Mouse (Mus musculus) heart, adult 2 months (tissue): ENCODE measurements around the gene 1110008L16Rik. TPM values are rescaled to one million over a fixed set of nuclear protein-coding genes. Genes with fewer than 3 reads are reported as not detected.

Source experiments
- DNase-seq, 2 experiments: peaks; one replicate each; pipeline ENCODE4 v3.0.0; 2021
- H3K27ac ChIP-seq: fragments of 200-600 bp; 2 replicates; pipeline ENCODE4 v1.8.1; 2022
- H3K27me3 ChIP-seq: fragments of 200-500 bp; 2 replicates; pipeline ENCODE4 v1.6.1; 2012; ENCODE audit warnings: mild to moderate bottlenecking, low read length, inconsistent platforms, mixed read lengths; ENCODE audit not compliant: control insufficient read depth, insufficient read depth
- H3K36me3 ChIP-seq: fragments of 200-500 bp; 2 replicates; pipeline ENCODE4 v1.6.1; 2012; ENCODE audit warnings: low read length, inconsistent platforms; ENCODE audit not compliant: control insufficient read depth, insufficient read depth
- H3K4me1 ChIP-seq: fragments of 200-500 bp; 2 replicates; pipeline ENCODE4 v1.6.1; 2011; ENCODE audit warnings: low read length; ENCODE audit not compliant: control insufficient read depth, insufficient read depth
- H3K4me3 ChIP-seq: fragments of 200-600 bp; 2 replicates; pipeline ENCODE4 v1.8.1; 2022
- H3K79me2 ChIP-seq: fragments of 200-500 bp; replicated peaks from 2 replicates; pipeline ENCODE4 v1.6.1; 2012; ENCODE audit warnings: mild to moderate bottlenecking, inconsistent platforms, low read length, moderate library complexity, mixed read lengths; ENCODE audit not compliant: control insufficient read depth, insufficient read depth
- H3K9ac ChIP-seq: fragments of 200-500 bp; 2 replicates; pipeline ENCODE4 v1.6.1; 2012; ENCODE audit warnings: low read depth, mild to moderate bottlenecking, control low read depth, inconsistent platforms, low read length, mixed read lengths
- CTCF ChIP-seq: fragments of 200-600 bp; IDR thresholded peaks from 2 replicates; pipeline ENCODE4 v1.8.1; 2022; ENCODE audit warnings: antibody characterized with exemption, mild to moderate bottlenecking, moderate library complexity
- EP300 ChIP-seq: fragments of 200-500 bp; IDR thresholded peaks from 2 replicates; pipeline ENCODE4 v1.6.1; 2011; ENCODE audit warnings: low read depth, low read length, control low read depth; ENCODE audit not compliant: insufficient read depth
- POLR2A ChIP-seq: fragments of 200-500 bp; IDR thresholded peaks from 2 replicates; pipeline ENCODE4 v1.6.1; 2011; ENCODE audit warnings: mild to moderate bottlenecking, low read depth, low read length, control low read depth; ENCODE audit not compliant: insufficient read depth
- WGBS: fragments of 180-500 bp; shearing (Covaris S2); methylation state at CpG from one replicate; pipeline ENCODE4 v1.1.7; 2018; 5-methylcytosine and 5-hydroxymethylcytosine counted together
- intact Hi-C: fragments of 180-260 bp; cut with DNase I; formaldehyde crosslinking; loops from one replicate; pipeline ENCODE4 v1.15.1; 2025
- polyA plus RNA-seq: library from polyadenylated mRNA; depleted of rRNA; stranded (reverse); fragments of >200 nt; gene quantifications from 2 replicates; pipeline ENCODE4 v1.2.3, GENCODE M21; 2012
- total RNA-seq, 2 experiments: library from RNA; stranded (reverse); gene quantifications; 2 replicates each; pipeline ENCODE4 v1.2.3; 2021

The 1110008L16Rik gene
- total and polyA plus RNA-seq, 3 experiments: 4.0 to 11.4 (median 9.8) TPM

GRCm38 (mm10) chr12:55372424-55373055 is 73.2 kb downstream of the 1110008L16Rik start:
- TF ChIP-seq CTCF (peak; percentile 72), EP300 (no peak)
- Histone ChIP-seq H3K4me1 (no peaks in the 10 kb centered on the region; the same call in 1 of the 2 replicates), H3K4me3 (no peak overlapping the region), H3K79me2 (no peaks in the 10 kb centered on the region), H3K27ac (no peak overlapping the region), H3K9ac (no peak overlapping the region), H3K27me3 (no peaks in the 10 kb centered on the region), H3K36me3 (no peaks in the 10 kb centered on the region)
- intact Hi-C loops: loop anchor here (2.0 kb wide), 1 partner anchor 124 kb away; no protein-coding TSS in a partner anchor
- DNase-seq: no peak
- 74% methylated on average over 3 of the region's 3 CpGs for WGBS

DNA sequence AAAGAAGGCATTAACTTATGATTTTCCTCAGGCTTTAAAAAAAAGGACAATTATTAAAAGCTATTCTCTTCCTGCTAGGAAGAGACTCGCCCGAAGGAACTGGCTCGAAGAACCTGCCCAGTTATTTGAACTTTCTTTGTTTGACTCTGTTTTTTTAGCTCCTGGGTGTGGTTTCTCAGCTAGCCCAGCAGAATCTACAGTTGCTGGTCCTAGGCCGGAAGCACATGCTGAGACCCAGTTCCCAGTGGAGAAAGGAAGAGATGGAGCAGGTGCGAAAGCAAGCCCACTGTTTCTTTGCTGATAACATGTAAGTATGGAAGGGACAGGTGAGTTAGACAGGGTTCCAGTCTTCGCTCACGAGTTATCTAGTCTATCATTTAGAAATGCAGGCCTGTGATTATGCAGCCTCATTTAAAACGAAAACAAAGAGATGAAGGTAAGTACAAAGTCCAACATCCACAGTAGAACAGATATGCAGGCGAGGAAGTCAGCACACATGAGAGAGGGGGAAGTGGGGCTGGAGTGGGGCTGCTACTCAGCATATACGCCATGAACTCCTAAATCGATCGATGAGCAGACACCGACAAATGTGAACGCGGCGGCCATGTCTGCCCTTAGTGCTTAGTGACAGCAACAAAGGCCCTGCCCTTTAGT is 77.7 kb downstream of the 1110008L16Rik start:
- Histone ChIP-seq H3K27ac (peak overlapping the region; percentile 47; the same call in 1 of the 2 replicates), H3K9ac (no peak overlapping the region), H3K36me3 (no peaks in the 10 kb centered on the region), H3K27me3 (no peaks in the 10 kb centered on the region), H3K4me3 (no peak overlapping the region), H3K4me1 (no peaks in the 10 kb centered on the region; the same call in 1 of the 2 replicates), H3K79me2 (no peaks in the 10 kb centered on the region)
- intact Hi-C loops: no loop called here
- 80% methylated on average over 16 of the region's 16 CpGs for WGBS
- no peak for DNase-seq
- TF ChIP-seq POLR2A (0 out of 2 replicates have a peak, but pooled peaks have one; percentile 16), CTCF (no peak), EP300 (0 out of 2 replicates have a peak, but pooled peaks have one; percentile 9)

DNA sequence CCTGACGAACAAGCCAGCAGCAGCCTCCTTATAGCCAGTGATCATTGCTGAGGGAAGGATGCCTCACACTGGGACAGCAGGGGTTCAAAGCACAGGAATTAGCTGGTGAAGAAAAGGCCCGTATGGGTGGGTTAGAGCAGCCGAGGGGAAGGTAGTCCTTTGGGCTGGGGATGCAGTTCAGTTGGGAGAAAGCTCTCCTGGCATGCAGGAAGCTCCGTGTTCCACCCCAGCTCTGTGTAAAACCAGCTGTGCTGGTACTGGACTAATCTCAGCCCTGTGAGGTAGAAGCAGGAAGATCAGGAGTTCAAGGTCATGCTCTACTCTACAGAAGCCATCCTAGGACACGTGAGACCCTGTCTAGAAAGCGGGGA is 78.2 kb downstream of the 1110008L16Rik start:
- no peak for DNase-seq
- no peak overlapping the region for H3K9ac ChIP-seq
- no peaks in the 10 kb centered on the region for H3K27me3 ChIP-seq
- H3K36me3 ChIP-seq: no peaks in the 10 kb centered on the region
- TF ChIP-seq POLR2A: no peak
- no peak for TF ChIP-seq EP300
- no peak for TF ChIP-seq CTCF
- intact Hi-C loops: no loop called here
- H3K4me1 ChIP-seq: no peaks in the 10 kb centered on the region; the same call in 1 of the 2 replicates
- H3K4me3 ChIP-seq: no peak overlapping the region
- 67% methylated on average over 6 of the region's 6 CpGs for WGBS
- H3K79me2 ChIP-seq: no peaks in the 10 kb centered on the region
- H3K27ac ChIP-seq: no peak overlapping the region

- no peak for DNase-seq
- 77% methylated on average over 10 of the region's 10 CpGs for WGBS
- Histone ChIP-seq H3K4me1 (peaks cover 5% of the 10 kb centered on the region), H3K27me3 (no peaks in the 10 kb centered on the region), H3K36me3 (no peaks in the 10 kb centered on the region), H3K4me3 (no peak within 1 kb of the TSS), H3K9ac (no peak within 1 kb of the TSS), H3K27ac (no peak within 1 kb of the TSS), H3K79me2 (no peaks in the 10 kb centered on the region)
- TF ChIP-seq EP300 (no peak), POLR2A (no peak), CTCF (no peak)
- intact Hi-C loops: no loop called here
Observed at GRCm38 (mm10) chr12:55384023-55384749, 84.8 kb downstream of the 1110008L16Rik start, which contains the start of gene Psma6. TSS of gene Psma6 (plus strand) at chr12:55384222.

- Histone ChIP-seq H3K36me3 (no peaks in the 10 kb centered on the region), H3K9ac (no peak overlapping the region), H3K4me3 (no peak overlapping the region), H3K27me3 (no peaks in the 10 kb centered on the region), H3K4me1 (peaks cover 8% of the 10 kb centered on the region), H3K27ac (no peak overlapping the region), H3K79me2 (no peaks in the 10 kb centered on the region)
- no peak for DNase-seq
- TF ChIP-seq EP300 (no peak), CTCF (no peak; the same call in 1 of the 2 replicates), POLR2A (no peak)
- WGBS: 92% methylated on average over 3 of the region's 3 CpGs
- intact Hi-C loops: no loop called here
Observed at GRCm38 (mm10) chr12:55384826-55385225, 85.4 kb downstream of the 1110008L16Rik start.
